Mouse (Mus musculus): ENCODE results near the gene Gm5114.
"Not testable (repeated sequence)": the region's sequence is repeated elsewhere in the genome, so short reads cannot be mapped to it uniquely, and the experiment has no call there.

Gm5114 gene

DNA sequence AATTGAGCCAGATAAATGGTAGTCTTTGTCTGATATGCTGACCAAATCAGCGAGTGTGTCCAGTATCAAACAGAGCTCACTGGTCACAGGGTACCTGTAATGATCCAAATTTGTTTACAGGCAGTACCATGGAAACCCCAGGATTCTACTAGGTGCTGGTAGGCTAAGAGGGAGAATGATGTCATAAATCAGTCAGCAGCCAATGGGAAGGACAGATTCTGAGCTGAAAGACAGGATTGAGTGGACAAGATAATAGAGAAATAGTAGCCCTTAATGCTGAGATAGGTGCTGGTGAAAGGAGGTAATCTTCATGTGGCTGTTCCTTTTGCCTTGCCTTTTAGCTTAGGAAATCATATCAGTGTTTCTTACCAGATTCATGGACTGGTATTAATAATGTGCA lies at the start of gene Gm5114:
Gene Gm5114 (minus strand): TSS at position 101 of the 400 bp plus-strand sequence.
- not testable (repeated sequence) for DNase-seq (ENCODE audit: low spot score)

- DNase-seq (ENCODE audit: low spot score) = peak; percentile 10
Observed at GRCm38 (mm10) chr7:39455806-39456205, 42.8 kb upstream of the Gm5114 start.

- peak; percentile 84 for DNase-seq (ENCODE audit: low spot score)
Observed at GRCm38 (mm10) chr7:39449260-39450021, 36.5 kb upstream of the Gm5114 start.

- no peak for DNase-seq (ENCODE audit: low spot score)
Observed at GRCm38 (mm10) chr7:39448626-39449242, 35.8 kb upstream of the Gm5114 start.

DNA sequence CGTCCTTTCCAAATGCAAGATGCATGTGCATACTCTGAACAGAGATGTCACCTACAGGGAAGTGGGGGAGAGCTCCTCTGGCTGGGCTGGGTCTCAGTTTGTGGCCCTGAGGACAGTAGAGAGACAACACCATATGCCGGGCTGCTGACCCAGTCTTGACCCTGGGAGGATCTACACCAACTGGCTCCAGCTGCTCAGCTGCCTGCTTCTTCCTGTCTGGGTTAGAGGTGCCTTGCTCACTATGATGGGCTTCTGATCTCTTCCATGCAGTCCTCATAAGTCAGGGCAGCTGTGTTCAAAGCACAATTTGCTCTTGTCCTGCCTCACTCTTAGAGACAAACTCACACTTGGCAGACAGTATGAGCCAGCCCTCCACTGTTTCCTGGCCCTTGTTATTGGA lies 28.3 kb upstream of the Gm5114 start:
- DNase-seq (ENCODE audit: low spot score) = no peak

DNA sequence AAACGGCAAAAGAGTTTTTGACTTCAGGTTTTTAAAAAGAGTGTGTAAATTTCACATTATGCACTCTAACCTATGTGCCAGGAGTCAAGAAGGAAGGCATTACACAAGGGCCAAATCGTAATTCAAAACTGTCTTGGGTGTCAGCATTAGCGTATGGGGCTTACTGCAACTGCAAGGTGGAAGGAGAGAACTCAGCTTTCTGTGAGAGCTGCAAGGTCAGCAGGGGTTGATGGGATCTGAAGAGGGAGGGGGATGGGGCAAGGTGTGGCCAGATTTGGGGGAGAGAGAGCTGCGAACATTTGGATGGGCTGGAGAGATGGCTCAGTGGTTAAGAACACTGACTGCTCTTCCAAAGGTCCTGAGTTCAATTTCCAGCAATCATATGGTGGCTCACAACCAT lies 27.4 kb upstream of the Gm5114 start:
- DNase-seq (ENCODE audit: low spot score) = no peak

All from c-Kit-positive CD71-positive TER-119-positive erythroid progenitor cells, embryonic 14.5 days (primary cell).